Comparison of ENCODE assay signal across 30 mouse cellular contexts in genomic region chr4:153293137-153293536, GRCm38 (mm10).
DNase-seq lines count a peak whose midpoint lies in the region; ATAC-seq and TF ChIP-seq lines count a peak whose summit lies in the region.
"Had no signal": no experiment of that assay in that cellular context is flagged by ENCODE, and none has a peak within 500 bp of the region (broad histone marks: within the 10 kb centered on the region; RNA-seq: fewer than 3 reads in every experiment).

No protein-coding gene starts in this region.

- no peak overlapping the region for H3K4me3 ChIP-seq in hindbrain, embryonic 16.5 days (ENCODE audit: low read length)
- no peak overlapping the region for H3K4me3 ChIP-seq in hindbrain, embryonic 11.5 days (ENCODE audit: low read depth, low read length)
- H3K4me3 ChIP-seq in midbrain, embryonic 12.5 days = no peak overlapping the region
- H3K4me3 ChIP-seq in midbrain, postnatal 0 days (ENCODE audit: low read depth, low read length) = no peak overlapping the region
- H3K4me3 ChIP-seq in stomach, embryonic 14.5 days (ENCODE audit: low read depth, low read length) = no peak overlapping the region
- H3K4me3 ChIP-seq: erythroblast, embryonic 14.5 days; kidney, embryonic 15.5 days; layer of hippocampus, adult 2 months; left cerebral cortex, adult 2 months; liver, embryonic 12.5 days; neural tube, embryonic 12.5 days had no signal

- peak overlapping the region; percentile 5; the same call in 1 of the 2 replicates for H3K9ac ChIP-seq in hindbrain, embryonic 16.5 days (ENCODE audit: low read depth, low read length)
- H3K9ac ChIP-seq in hindbrain, embryonic 11.5 days (ENCODE audit: low read depth, low read length) = no peak overlapping the region
- no peak overlapping the region for H3K9ac ChIP-seq in midbrain, embryonic 12.5 days (replicated peaks)
- H3K9ac ChIP-seq in midbrain, postnatal 0 days (replicated peaks; ENCODE audit: low read length, poor library complexity, severe bottlenecking) = no peak overlapping the region
- H3K9ac ChIP-seq in stomach, embryonic 14.5 days (replicated peaks; ENCODE audit: low read depth, low read length) = no peak overlapping the region
- H3K9ac ChIP-seq: kidney, embryonic 15.5 days; liver, embryonic 12.5 days; liver, postnatal 0 days; neural tube, embryonic 12.5 days had no signal

- no peak overlapping the region for H3K27ac ChIP-seq in hindbrain, embryonic 16.5 days (ENCODE audit: low read depth, low read length)
- no peak overlapping the region for H3K27ac ChIP-seq in hindbrain, embryonic 11.5 days (ENCODE audit: low read depth, low read length)
- H3K27ac ChIP-seq in midbrain, embryonic 12.5 days (replicated peaks) = 0 out of 2 replicates have a peak overlapping the region, but pooled peaks have one; percentile 15
- H3K27ac ChIP-seq in midbrain, postnatal 0 days (ENCODE audit: low read depth, low read length) = no peak overlapping the region
- no peak overlapping the region for H3K27ac ChIP-seq in stomach, embryonic 14.5 days (ENCODE audit: low read length)
- H3K27ac ChIP-seq: kidney, embryonic 15.5 days; layer of hippocampus, adult 2 months; left cerebral cortex, adult 2 months; liver, embryonic 12.5 days; neural tube, embryonic 12.5 days had no signal

- peaks cover 15% of the 10 kb centered on the region for H3K4me1 ChIP-seq in hindbrain, embryonic 16.5 days (ENCODE audit: control insufficient read depth, insufficient read depth, low read depth, low read length)
- H3K4me1 ChIP-seq in hindbrain, embryonic 11.5 days (replicated peaks; ENCODE audit: control insufficient read depth, insufficient read depth, low read length) = peaks cover 5% of the 10 kb centered on the region; the same call in 1 of the 2 replicates
- peaks cover 28% of the 10 kb centered on the region; the same call in 1 of the 2 replicates for H3K4me1 ChIP-seq in midbrain, embryonic 12.5 days
- peaks cover 4% of the 10 kb centered on the region; the same call in 1 of the 2 replicates for H3K4me1 ChIP-seq in midbrain, postnatal 0 days (ENCODE audit: insufficient read depth, low read length)
- no peaks in the 10 kb centered on the region for H3K4me1 ChIP-seq in stomach, embryonic 14.5 days (ENCODE audit: control insufficient read depth, insufficient read depth, low read length)
- H3K4me1 ChIP-seq: liver, embryonic 12.5 days had no signal

- no peak for DNase-seq in hindbrain, embryonic 11.5 days (ENCODE audit: low spot score)
- no peak for DNase-seq in midbrain, postnatal 0 days (ENCODE audit: low spot score)
- no peak for DNase-seq in left cerebral cortex, postnatal 14 days (ENCODE audit: low spot score in 2 of 2)
- DNase-seq: adrenal gland, adult 8-10 months; B cell, adult 2 months; cerebellum, adult 2 months; cerebellum, postnatal 14 days; gastrocnemius, postnatal 25 days; heart, adult 18-20 months; heart, postnatal 36 days; kidney, adult 18-20 months; kidney, postnatal 25 days; liver, postnatal 0 days; lung, postnatal 36 days; thymus, adult 18-20 months; thymus, postnatal 25 days had no signal

- ATAC-seq in hindbrain, embryonic 16.5 days = no peak
- no peak for ATAC-seq in hindbrain, embryonic 11.5 days (ENCODE audit: low FRiP score)
- no peak for ATAC-seq in midbrain, embryonic 12.5 days (ENCODE audit: low FRiP score, low read depth)
- ATAC-seq in midbrain, postnatal 0 days (ENCODE audit: low FRiP score) = no peak
- peak; percentile 67; the same call in 1 of the 2 replicates for ATAC-seq in stomach, embryonic 14.5 days (ENCODE audit: insufficient number of reproducible peaks, insufficient read depth, low FRiP score, low read depth)
- no peak for ATAC-seq in CD4-positive, CD25-positive, alpha-beta regulatory T cell, adult 4 months
- ATAC-seq: activated CD4-positive, CD25-positive, alpha-beta regulatory T cell, adult 4 months; forebrain, embryonic 14.5 days; liver, embryonic 12.5 days; liver, postnatal 0 days had no signal

- H3K36me3 ChIP-seq in hindbrain, embryonic 16.5 days (ENCODE audit: control insufficient read depth, insufficient read depth, low read length) = no peaks in the 10 kb centered on the region
- H3K36me3 ChIP-seq in hindbrain, embryonic 11.5 days (ENCODE audit: control insufficient read depth, insufficient read depth, low read length) = no peaks in the 10 kb centered on the region
- no peaks in the 10 kb centered on the region for H3K36me3 ChIP-seq in midbrain, embryonic 12.5 days
- no peaks in the 10 kb centered on the region for H3K36me3 ChIP-seq in midbrain, postnatal 0 days (ENCODE audit: insufficient read depth, low read length)
- no peaks in the 10 kb centered on the region for H3K36me3 ChIP-seq in stomach, embryonic 14.5 days (ENCODE audit: control insufficient read depth, insufficient read depth, low read length)
- H3K36me3 ChIP-seq: kidney, embryonic 15.5 days; liver, embryonic 12.5 days; neural tube, embryonic 12.5 days had no signal

- intact Hi-C loops in left cerebral cortex, postnatal 14 days (cut with DNase I) = no loop called here

- H3K27me3 ChIP-seq in hindbrain, embryonic 16.5 days (replicated peaks; ENCODE audit: control insufficient read depth, insufficient read depth, low read length) = no peaks in the 10 kb centered on the region
- no peaks in the 10 kb centered on the region for H3K27me3 ChIP-seq in hindbrain, embryonic 11.5 days (ENCODE audit: control insufficient read depth, insufficient read depth, low read length)
- H3K27me3 ChIP-seq in midbrain, embryonic 12.5 days = peaks cover 9% of the 10 kb centered on the region
- no peaks in the 10 kb centered on the region for H3K27me3 ChIP-seq in midbrain, postnatal 0 days (ENCODE audit: insufficient read depth, low read length)
- H3K27me3 ChIP-seq in stomach, embryonic 14.5 days (ENCODE audit: control insufficient read depth, insufficient read depth, low read length) = no peaks in the 10 kb centered on the region
- H3K27me3 ChIP-seq: CH12.LX; kidney, embryonic 15.5 days; liver, embryonic 12.5 days; neural tube, embryonic 12.5 days had no signal

- no peak overlapping the region for H3K4me2 ChIP-seq in hindbrain, embryonic 16.5 days (ENCODE audit: low read length)
- no peak overlapping the region for H3K4me2 ChIP-seq in hindbrain, embryonic 11.5 days (replicated peaks; ENCODE audit: low read depth, low read length)
- H3K4me2 ChIP-seq in midbrain, embryonic 12.5 days (replicated peaks) = no peak overlapping the region
- H3K4me2 ChIP-seq in midbrain, postnatal 0 days (ENCODE audit: low read depth, low read length, poor library complexity, severe bottlenecking) = no peak overlapping the region
- no peak overlapping the region for H3K4me2 ChIP-seq in stomach, embryonic 14.5 days (replicated peaks; ENCODE audit: low read depth, low read length)
- H3K4me2 ChIP-seq: heart, embryonic 11.5 days; kidney, embryonic 15.5 days; liver, embryonic 12.5 days; neural tube, embryonic 12.5 days had no signal

- no peaks in the 10 kb centered on the region for H3K9me3 ChIP-seq in hindbrain, embryonic 16.5 days (ENCODE audit: control insufficient read depth, low read length)
- no peaks in the 10 kb centered on the region for H3K9me3 ChIP-seq in hindbrain, embryonic 11.5 days (ENCODE audit: control insufficient read depth, low read length)
- no peaks in the 10 kb centered on the region for H3K9me3 ChIP-seq in midbrain, embryonic 12.5 days
- no peaks in the 10 kb centered on the region for H3K9me3 ChIP-seq in midbrain, postnatal 0 days (ENCODE audit: low read length)
- H3K9me3 ChIP-seq in stomach, embryonic 14.5 days (ENCODE audit: control insufficient read depth, low read depth, low read length) = no peaks in the 10 kb centered on the region
- H3K9me3 ChIP-seq: neural tube, embryonic 12.5 days had no signal

- TF ChIP-seq CTCF in midbrain, postnatal 0 days (IDR thresholded peaks at IDR 0.05) = no peak

- 50% methylated on average over 3 of the region's 3 CpGs for WGBS in hindbrain, embryonic 16.5 days
- 57% methylated on average over 3 of the region's 3 CpGs for WGBS in hindbrain, embryonic 11.5 days
- 55% methylated on average over 3 of the region's 3 CpGs for WGBS in midbrain, embryonic 12.5 days
- WGBS in midbrain, postnatal 0 days = 52% methylated on average over 3 of the region's 3 CpGs
- WGBS in stomach, embryonic 14.5 days = 47% methylated on average over 3 of the region's 3 CpGs
